Mouse (Mus musculus) induced T-regulatory cell, adult 2 months (primary cell): ENCODE results near the gene Zranb3.
"Not testable (repeated sequence)": the region's sequence is repeated elsewhere in the genome, so short reads cannot be mapped to it uniquely, and the experiment has no call there.

Experiments
- DNase-seq: peaks from one replicate; pipeline ENCODE4 v3.0.0-alpha.2; 2012; ENCODE audit warnings: low read depth

Zranb3 gene

DNA sequence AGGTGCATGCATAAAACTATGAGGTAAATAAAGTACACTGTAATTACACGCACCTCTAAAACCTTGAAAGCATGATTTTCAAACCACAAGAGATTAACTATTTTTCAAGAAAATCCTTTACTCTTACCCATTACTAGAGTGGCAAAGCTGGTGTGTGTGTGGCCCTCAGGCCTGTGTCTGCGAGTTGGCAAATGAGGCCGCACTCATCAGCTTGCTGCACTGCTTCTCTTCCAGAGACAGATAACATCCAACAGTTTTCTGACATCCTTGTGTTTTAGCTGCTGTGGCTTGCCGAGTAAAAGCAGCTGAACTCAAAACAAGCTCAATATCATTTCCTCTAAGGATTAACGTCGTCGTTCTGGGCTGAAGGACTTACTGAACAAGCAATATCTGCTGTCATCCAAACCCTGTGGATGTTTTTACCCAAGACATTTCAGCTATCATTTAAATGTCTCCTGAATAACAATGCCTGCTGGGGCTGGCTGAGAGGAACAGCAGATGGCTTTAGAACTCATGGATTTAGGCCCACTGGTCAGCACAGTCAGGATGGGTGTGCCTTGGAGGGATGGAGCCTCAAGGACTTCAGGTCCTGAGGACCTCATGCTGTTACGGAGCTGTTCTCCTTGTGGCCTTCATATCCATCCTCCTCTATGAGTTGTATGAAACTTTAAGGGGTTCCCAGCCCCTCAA is 42.0 kb downstream of the Zranb3 start:
- no peak for DNase-seq

DNA sequence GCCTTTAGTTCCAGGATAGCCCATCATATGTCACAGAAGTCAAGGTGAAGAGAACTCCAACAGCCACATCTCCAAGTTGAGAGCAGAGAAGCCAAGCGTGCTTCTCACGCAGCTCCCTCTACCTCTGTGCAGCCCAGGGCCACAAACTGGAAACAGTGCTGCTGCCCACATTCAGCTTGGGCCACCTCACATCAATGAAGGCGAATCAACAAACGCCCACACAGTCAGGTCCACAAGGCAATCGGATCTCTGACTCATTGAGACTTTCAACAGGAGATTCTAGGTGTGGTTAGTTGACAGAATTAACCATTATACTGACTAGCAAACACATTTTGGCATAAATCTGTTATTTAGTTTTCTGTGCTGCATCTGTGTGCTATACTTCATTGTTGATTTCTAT is 44.2 kb downstream of the Zranb3 start:
- peak; percentile 5 for DNase-seq

- DNase-seq, result peak; percentile 41
Observed at GRCm38 (mm10) chr1:128057269-128057668, 45.6 kb downstream of the Zranb3 start.

GRCm38 (mm10) chr1:128046920-128047319 is 55.9 kb downstream of the Zranb3 start:
- no peak for DNase-seq

DNA sequence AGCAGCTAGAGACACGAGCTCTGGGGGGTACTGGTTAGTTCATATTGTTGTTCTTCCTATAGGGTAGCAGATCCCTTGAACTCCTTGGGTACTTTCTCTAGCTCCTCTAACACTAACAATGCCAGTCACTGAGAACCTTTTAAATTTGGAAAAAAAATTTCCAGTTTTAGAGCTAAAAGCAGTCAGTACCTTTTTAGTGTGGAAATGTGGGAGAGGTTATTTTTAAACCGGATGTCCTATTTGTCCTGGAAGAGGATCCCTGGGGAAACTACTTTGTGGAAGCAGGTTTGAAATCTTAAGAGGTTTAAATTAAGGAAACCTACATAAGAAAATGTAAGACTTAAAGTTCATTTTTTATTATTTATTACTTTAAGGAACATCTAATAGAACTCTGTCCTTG is 56.4 kb downstream of the Zranb3 start:
- DNase-seq, result no peak

DNA sequence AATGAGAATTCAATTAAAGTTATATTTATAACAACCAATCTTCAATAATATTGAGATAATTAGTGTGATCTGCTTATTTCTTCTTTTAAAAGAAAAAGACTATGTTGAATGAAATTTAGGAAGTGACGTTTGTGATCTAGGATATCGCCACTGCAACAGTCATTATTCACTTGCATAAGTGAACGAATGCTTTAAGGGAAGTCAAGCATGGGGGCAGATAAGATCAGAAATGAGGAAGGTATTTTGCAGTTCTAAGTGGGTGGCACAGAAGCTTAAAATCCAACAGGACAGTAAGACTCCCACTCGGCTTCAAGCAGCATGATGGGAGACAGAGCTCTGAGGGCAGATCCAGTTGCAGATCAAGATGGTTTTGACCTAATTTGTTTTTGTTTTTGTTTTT is 58.7 kb downstream of the Zranb3 start:
- DNase-seq, result no peak

DNA sequence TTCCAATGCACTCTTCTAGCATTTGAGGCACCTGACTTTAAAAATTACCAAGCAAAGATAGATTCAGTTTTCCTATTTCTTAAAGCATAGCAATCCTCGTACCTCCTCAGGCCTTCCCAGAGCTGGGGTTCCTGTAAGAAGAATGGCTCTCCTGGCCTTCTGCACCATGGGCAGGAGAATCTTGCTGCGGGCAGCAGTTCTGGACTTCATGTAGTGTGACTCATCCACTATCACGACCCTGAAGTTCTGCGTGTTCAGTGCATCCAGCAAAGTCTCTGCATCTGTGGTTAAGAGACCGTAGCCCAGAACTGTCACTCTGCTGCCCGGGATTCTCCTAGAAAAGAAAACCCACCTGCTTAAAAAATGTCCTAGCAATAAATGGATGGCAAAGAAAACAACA is 66.6 kb downstream of the Zranb3 start:
- DNase-seq, result no peak

DNA sequence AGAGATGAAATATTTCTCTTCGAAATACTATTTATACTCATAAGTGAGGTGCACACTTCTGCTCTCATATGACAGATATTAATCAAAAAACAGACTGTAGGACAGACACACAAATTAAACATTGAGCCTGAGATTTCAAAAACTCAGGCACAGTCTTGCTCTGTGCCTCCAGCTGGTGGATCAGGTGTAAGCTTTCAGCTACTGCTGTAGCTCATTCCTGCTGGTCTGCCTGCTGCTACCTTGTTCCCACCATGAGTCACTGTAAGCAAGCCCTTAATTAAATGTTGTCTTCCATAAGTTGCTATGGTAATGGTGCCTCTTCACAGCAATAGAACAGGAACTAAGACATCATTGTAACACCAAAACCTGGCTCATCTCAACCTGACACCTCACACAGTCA is 70.7 kb downstream of the Zranb3 start:
- no peak for DNase-seq

- DNase-seq, result no peak
Observed at GRCm38 (mm10) chr1:128031524-128031923, 71.3 kb downstream of the Zranb3 start.

DNA sequence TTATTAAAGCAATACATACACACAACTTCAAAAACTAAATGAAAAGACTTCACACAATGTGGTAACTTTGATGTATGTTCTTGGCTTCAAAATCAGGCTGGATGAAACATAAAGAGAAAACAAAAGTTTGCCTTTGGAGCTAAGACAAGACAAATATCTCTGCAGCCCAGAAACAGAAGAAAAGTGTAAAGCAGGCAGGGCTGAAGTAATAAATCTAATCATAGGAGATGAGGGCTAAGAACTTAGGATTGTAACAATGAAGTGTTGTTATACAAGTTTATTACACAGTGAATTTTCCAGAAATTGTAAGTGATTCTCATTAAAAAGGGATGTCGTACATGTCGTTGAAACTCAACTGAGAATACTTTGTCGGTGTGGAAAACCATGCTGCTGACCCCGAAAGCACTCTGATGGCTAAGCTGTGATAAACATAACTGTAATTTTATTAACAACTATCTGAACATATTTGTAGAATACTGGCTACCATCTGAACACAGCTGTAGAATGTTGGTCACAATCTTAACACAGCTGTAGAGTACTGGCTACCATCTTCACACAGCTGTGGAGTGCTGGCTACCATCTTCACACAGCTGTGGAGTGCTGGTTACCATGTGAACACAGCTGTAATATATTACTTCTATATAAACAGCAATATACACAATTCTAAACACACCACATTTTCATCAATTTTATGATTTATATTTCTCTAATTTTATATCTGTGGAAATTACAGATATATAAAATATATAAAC is 78.3 kb downstream of the Zranb3 start:
- no peak for DNase-seq

GRCm38 (mm10) chr1:128020001-128020770 is 82.7 kb downstream of the Zranb3 start:
- DNase-seq, result no peak

DNA sequence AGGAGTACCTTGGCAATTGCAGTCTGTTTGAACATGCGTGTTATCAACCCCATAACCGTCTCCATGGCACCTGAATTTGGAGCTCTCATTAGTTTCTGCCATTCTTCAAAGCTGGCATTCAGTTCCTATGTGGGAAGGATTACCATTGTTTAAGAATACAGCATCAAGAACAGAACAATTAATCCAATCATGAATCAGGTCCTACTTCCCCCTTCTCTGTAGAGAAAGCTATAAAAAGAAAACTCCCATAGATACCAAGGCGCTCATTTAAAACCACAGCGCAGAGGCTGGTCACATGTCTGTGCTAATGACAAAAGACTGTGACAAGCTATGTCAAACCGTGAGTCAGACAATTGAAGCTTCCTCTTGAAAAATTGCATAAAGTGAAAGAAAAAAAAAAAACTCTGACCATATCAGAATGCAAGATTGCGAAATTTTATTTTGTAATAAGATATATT is 86.8 kb downstream of the Zranb3 start:
- DNase-seq, result no peak

GRCm38 (mm10) chr1:128013698-128014386 is 89.0 kb downstream of the Zranb3 start:
- no peak for DNase-seq

DNA sequence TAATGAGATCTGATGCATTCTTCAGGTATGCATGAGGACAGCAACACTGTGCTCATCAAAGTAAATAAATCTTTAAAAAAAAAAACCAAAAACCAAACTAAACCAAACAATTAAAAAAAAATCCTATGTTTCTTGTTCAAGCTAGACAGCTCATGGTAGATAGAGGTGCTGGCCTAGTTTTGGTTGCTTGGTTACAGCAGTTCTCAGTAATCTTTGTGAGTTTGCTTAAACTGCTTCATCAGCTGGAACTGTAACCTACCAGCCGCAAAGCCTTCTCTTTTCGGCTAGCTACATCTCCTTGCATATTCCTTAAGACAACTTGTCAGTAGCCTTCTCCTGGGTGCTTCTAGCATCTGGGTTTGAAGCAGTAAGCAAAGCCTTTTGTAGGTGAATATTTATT is 93.1 kb downstream of the Zranb3 start:
- DNase-seq, result no peak

DNA sequence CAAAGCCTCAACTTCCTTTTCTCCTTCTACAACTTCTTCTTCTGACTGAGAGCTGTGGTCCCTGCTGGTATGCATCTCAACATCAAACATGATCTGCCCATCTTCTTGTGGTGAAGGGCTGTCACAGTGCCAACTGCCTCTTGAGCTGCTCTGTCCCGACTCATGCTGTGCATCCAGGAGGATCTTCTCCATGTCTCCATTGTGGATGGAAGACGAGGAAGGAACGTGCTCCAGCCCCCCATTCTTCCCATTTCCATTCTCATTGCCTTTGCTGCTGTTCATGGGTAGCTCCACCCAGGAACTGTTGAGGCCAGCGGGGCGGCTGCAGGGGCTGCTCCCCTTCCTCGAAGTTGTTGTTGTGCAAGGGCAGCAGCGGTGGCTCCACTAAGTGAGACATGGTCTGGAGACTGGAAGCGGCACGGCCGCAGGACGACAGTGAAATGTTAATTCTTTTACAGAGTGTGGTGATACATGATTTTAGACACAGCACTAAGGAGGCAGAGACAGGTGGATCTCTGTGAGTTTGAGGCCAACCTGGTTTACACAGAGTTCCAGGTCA is 96.7 kb downstream of the Zranb3 start:
- DNase-seq, result not testable (repeated sequence)

GRCm38 (mm10) chr1:128004371-128004720 is 98.5 kb downstream of the Zranb3 start:
- DNase-seq, result no peak

DNA sequence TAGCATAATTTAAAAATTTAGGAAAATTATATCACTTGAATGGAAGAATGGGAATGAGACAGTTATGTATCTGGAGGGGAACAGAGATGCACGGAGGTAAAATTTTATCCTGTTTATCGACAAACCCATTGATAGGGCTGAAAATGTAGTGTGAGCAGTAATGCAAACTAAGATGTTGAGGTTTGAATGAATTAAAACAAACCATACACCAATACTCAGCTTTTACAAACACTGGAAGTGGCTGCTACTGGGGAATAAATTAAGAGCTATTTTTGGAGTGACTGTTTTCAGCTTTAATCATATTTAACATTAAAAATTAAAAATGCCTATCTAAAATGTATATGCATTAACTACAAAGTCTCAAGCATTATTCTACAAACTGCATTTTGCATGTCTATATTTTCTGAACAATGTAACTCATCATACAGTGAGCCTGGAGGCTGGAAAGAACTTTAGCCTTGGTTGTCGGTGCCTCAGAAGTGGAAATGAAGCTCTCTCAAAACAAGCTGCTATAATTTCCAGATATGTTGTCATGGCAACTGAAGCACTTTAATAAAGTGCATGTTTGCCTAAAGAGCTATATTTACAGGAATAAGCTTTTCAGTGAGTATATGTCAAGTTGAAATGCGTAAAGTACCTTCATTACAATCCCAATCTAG is 99.0 kb downstream of the Zranb3 start:
- DNase-seq, result no peak

DNA sequence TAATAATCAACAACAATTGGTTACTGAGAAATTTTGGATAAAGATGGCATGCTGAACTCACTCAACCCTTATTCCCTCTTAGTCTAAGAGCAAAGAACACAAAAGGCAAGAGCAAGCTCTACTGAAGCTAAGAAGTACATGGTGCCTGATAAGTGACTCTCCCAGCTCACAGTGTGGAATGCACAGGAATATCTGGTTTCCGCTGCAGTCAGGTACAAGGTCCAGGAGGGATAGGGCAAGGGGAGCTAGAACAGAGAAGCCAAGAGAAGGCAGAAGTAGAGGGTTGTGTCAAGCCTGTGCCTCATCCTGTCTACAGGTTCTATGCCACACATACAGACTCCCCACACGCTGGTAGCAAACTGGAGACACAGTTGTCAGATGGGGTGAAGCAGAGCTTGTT is 100.7 kb downstream of the Zranb3 start:
- DNase-seq, result no peak

DNA sequence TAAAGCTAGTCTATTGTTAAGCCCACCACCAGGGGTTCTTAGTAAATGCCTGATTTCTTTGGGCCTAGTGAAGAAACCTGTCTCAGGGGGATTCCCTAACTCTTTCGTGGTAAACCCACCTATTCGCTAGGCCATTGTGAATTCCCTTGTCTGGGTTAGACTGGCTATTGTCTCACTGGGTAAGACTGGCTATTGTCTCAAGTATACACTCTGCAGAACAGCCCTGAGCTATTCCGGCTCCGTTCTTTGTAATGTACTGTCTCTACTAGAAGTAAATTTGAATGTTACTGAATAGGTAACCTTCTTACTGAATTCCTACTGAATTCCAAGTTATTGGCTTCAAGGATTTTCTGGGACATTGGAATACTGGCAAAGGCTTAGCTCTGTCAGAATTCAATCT is 101.9 kb downstream of the Zranb3 start:
- not testable (repeated sequence) for DNase-seq

GRCm38 (mm10) chr1:127993892-127994291 is 109.0 kb downstream of the Zranb3 start:
- no peak for DNase-seq
